Mouse (Mus musculus) inflammation-experienced regulatory T-cells, adult 6 months (primary cell): ENCODE measurements around the gene Cbx8. TPM values are rescaled to one million over a fixed set of nuclear protein-coding genes. Genes with fewer than 3 reads are reported as not detected.
A peak's percentile ranks its signal among the peaks of the same experiment; 100 is the strongest.

Experiments
- ATAC-seq: one replicate; pipeline ENCODE4 v1.8.0; 2017
- polyA plus RNA-seq, 3 experiments: library from polyadenylated mRNA; unstranded; fragments of 100-300 nt; shearing (Covaris generic); gene quantifications; one replicate each; pipeline ENCODE4 v1.2.1; 2017

Gene Cbx8
- polyA plus RNA-seq, 3 experiments from 2014 or later, result 6.5 to 7.6 (median 7.5) TPM

DNA sequence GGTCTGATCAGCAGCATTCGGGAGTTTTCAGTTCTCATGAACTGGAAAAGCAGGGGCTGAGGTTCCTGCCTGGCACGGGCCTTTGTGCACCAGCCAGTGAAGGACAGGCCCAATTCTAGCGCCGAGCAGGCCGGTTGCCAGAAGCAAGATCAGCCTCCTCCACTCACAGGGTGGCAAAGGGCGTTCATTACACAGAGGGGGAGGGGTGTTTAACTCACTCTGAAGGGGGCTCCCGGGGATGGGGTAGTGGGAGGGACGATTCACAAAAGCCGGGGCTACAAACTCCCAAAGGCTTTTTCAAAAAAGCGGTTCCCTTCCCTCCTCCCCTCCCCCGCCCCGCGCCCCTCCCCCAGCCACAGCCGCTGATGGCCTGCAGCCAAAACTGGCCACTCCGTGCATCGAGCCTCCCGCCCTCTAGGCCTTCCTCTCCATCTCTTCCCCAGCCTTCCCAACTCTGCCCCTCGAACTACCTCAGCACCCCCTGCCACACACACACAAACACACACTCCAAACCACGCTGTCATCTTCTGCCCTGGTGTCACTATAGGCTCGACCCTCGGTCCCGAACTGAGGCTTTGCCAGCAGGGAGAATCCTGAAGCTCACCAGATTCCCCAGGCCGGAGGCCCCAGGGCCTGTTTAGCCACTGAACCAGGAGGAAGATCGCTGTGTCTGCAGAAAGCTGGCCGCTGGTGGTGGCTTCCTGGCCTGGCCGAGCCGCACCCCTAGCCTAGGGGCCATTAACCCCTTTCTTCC, 38.1 kb upstream of the Cbx8 start:
- ATAC-seq, result no peak

DNA sequence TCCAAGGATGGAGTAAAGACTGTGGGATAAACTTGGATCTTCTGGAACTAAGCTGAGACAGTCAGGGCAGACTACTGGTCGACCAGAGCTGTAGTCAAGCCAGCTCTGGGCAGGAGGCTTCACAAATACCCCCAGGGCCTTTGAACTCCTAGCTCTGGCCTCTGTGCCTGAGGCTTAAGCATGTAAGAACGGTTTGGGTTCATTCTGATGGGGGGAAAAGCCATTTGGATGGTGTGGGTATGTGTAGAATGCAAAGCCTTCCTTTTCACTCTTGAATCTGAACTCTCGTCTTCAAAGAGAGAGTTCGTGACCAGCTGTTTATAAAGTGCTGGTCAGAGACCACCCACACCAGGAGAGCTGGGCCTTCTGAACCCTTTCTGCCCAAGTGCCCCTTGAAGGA, 37.0 kb upstream of the Cbx8 start:
- ATAC-seq, result no peak

DNA sequence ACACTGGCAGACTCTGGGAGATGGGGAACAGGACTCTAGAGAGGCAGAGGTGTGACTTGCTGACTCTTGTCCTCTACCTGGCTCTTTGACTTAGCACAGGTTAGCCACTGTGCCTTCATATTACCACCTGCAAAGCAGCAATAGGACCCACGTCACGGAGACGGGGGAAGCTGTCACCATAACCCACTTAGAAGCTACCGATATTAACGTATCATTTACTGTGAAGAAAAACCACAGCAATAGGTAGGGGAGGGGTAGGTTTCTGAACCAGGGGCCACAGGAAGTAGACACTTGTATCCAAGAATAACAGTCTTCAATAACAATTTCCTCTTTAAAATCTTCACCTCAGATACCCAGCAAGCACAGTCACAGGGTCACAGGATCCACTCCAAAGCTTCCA, 35.0 kb upstream of the Cbx8 start:
- ATAC-seq, result peak; percentile 95

DNA sequence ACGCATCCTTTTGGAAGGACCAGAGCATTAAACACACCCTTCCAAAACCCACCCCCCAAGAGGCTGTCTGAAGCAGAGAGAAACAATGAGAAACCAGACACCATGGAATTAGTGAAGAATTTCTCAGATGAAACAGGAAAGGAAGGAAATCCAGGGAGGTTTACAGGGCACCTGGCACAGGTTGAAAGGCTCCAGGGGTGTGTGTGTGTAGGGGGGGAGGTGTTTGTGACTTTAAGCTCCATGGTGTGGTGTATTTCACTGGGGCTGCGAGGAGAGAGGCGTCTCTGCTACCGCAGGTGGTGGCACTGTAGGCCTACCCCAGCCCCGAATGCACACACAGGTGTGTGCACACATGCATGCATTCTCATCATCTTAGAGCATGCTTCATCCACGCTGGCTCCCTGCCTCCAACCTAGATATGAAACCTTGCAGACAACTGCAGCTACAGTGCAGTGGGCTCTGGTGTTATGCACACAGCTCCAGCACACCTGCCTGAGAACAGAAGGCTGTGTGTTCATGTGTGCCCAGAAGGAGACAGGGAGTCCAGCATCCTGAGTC, 33.2 kb upstream of the Cbx8 start:
- no peak for ATAC-seq

DNA sequence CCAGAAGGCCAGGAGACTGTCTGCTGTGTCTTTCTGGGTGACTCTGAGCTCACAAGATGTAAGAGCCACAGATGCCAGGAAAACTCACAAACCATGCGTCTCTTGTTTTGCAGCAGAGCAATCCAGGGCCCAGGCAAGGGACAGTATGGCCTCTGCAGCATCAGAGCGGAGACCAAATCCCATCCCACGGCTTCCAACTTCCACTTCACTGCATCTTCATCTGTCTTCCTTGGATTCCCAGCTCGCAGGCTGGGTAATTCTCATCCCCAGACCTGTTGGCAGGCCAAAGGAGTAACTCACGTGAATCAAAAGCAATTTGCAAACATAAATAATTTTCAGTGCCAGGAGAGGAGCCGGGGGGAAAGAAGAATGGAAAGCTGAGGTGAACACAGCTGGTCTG, 32.2 kb upstream of the Cbx8 start:
- no peak for ATAC-seq

DNA sequence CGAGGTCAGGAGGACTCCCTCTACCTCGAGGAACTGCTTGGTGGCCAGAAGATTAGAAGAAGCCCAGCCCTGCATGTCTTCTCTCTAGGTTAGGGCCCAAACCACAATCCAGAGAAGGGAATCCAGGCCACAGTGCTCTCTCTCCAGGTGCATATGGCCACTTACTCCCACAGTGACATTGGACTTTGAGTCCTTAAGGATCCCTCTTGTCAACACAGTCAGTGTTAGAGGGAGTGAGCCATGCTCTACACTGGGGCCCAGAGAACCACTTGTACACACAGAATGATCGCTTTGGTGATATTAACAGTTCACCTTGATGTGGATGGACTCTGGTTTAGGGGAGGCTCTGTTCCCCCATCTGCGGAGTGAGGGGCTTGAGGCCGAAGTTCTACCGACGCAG, 31.5 kb upstream of the Cbx8 start:
- no peak for ATAC-seq

DNA sequence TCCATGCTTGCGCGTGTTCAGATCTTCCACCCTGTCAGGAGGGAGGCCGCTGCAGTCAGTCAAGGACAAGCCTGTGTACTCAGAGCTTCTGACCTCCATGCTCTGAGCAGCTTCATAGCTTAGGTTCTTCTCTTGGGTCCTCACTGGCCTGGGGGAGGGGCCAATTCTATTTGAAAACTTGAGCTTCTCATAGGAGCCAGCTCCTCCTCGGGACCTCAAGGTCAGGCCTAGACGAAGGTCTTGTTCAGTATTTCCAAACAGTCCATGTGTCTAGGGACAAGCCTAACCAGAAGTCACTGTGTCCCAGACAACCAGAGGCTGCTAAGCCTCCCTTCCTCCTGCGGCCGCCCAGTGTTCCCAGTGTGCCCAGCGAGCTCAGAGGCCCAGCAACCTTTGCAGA, 26.1 kb upstream of the Cbx8 start:
- no peak for ATAC-seq

DNA sequence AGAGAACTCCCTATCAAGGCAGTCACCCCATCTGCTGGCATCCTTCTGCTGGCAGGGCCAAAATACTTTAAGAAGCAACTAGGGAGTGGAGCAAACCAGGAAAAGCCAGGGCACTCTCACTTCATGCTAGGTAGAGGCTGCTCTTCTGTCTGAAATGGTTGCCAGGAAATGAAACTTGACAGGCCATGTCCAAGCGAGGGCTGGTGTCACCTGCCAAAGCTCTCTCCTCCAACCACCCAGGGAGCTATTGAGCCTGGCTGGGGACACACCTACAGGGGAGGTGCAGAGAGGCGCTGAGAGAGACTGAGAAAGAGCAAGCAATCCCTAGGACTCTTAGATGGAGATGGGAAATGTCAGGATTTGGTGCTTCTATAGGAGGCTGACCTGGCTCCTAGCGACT, 18.5 kb upstream of the Cbx8 start:
- ATAC-seq, result no peak

DNA sequence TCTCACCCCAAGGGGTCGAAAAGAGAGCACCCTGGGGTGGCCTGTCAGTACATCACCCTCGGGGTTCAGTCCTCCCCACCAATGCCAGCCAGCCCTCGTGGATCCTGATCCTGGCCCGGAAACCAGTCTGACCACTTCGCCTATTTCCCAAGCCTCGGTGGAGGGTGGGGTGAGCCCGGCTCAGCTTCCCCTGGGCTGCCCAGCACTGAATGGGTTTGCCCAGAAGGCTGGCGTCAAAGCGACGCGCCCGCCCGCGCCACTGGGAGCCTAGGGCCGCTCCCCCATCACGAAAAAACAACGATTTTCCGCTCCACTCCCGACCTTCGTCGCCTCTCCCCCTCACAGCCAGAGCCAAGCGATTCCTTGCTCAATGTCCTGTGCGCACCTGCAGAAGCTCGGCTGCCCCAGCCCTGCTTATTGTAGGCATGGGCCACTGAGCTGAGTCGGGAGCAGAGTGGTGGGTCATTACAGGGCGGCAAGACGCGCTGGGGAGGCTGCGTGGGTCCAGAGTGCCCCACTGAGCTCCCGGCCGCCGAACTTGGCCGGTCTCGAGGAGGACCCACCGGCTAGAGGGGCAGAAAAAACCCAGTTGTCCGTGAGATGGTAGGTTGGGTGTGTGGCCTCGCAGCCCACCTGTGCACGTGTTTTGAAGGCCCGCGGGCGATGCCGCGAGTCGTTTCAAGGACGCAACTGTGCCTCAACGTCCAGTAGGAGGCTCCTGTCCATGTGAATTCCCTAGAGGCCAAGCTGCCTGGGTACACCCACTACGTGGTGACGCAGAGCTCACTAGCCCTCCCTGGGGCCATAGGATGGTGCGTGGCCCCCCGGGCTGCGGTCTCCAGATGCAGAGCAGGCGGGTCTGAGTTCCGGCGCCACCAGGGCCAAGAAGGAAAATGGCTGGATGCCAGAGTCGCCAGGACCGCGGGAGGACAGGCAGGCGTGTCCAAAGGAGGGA, 17.5 kb upstream of the Cbx8 start:
- ATAC-seq, result no peak

DNA sequence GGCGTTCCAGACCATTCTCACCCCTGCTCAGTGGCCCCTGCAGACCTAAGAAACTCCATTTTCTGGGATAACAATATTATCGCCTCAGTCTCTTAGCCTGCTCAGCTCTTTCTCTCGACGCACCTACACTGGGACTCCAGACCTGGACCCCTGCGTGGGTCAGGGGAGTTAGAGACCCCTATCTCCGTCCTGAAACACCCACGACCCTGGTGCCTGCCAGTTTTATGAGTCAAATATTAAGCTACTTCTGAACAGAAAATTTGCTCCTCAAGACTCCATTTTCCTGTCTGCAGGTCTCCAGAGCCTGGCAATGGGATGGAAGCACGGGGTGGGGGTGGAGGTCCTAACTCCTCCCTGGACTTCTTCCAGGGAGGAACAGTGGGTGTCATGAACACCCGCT, 16.5 kb upstream of the Cbx8 start:
- no peak for ATAC-seq

DNA sequence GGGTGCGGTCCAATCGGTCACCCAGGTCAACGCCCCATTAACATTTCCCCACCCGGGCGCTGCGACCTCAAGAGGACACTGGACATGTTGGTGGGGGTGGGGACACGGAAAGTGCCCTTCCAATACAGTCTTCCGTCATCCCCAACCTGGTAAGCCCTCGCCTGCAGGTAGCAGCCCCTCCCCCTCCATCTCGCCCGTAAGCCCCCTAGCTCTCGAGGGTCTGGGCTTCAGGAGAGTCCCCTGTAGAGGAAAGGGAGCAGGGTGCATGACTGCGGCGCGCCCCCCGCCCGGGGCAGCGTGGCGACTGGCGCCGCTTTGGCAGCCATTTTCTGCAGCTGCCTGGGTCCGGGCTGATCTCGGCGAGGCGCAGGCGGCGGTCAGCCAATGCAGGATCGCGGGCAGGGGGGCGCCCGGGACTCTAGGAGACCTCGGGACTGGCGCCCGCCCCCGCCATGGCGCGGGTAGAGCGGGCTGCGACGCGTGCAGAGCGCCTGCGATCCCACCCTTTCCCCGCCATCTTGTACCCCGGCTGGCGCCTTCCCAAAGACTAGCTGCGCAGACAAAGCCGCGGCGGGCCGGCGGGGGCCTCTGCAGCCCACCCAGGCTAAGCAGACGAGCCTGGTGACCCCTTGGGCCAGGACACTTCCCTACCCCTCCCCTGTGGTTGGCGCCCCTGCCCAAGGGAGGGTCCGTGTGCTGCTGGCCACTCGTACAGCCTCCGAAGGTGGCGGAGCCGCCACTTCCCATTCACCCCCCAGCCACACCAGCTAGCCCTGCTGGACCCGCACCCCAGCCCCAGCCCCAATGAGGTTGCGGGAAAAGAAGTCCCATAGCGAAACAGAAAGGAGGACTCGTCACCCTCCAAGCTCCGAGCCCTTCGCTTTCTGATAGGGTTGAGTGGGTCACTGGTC, 15.8 kb upstream of the Cbx8 start:
- ATAC-seq, result peak; percentile 23

DNA sequence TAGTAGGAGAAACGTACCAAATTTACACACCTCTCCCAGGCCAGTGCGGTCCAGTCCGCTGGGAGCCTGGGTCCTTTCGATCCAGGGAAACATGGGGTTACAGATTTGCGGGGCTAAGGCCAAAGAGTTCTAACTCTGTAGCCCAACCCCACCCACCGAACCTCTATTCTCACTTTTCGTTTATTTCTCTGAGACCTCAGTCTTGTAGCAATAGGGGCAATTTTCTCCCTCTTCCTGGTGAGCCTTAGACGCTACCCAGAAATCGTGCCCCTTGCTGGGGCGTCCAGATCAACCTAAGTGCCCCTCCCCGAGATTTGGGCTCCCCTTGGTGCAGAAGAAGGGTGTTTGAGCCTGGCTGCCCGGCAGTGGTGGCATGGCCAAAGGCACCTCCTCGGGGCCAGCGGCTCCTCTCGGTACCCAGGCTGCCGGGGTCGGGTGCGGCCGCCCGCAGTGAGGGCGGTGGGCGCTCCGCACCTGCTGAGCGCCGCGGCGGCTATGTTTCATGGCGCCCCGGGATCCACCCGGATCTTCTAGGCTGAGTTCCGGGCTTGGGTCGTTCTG, 14.9 kb upstream of the Cbx8 start:
- no peak for ATAC-seq

DNA sequence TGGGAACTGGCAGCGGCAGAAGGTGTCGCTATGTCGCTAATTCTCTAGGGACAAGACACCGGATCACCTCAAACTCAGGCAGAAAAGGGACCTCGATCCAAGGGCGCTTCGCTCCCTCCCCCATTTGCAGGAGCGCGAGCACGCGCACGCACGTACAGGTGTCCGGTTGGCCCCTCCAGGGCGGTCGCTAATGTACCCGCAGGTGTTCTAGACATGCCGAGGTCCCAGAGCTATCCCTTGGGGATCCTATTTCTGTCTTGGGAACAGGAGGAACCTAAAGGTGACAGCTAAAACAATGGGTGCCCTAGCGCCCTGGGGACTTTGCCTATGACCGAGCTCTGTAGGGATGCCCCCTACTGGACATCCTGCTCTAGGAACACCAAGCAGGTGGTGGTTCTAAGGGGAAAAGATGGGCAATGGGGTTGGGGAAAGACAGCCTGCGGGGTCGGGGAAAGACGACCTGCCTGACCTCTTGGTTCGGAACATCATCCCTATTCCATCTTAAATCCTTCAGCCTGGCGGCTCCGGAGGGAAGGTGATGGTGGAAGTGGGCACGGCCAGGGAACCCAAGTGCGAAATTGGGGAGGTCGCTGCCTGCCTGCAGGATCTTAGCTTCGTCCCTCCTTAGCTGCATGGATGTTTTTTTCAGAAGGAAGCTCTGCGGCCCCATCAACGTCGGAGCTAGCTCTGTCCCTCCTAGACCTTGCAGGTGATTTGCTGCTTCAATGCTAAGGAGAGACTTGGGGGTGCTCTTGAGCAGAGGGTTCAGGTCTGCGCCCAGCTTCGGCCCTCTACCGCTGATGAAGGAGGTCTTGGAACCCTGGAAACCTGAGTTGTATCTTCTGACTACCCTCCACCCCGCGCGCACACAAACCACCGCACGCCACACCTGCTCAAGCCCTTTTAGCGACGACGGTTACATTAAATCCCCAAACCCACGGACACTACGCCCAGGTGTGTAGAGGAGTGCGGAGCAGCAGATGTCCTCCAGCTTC, 13.9 kb upstream of the Cbx8 start:
- no peak for ATAC-seq

DNA sequence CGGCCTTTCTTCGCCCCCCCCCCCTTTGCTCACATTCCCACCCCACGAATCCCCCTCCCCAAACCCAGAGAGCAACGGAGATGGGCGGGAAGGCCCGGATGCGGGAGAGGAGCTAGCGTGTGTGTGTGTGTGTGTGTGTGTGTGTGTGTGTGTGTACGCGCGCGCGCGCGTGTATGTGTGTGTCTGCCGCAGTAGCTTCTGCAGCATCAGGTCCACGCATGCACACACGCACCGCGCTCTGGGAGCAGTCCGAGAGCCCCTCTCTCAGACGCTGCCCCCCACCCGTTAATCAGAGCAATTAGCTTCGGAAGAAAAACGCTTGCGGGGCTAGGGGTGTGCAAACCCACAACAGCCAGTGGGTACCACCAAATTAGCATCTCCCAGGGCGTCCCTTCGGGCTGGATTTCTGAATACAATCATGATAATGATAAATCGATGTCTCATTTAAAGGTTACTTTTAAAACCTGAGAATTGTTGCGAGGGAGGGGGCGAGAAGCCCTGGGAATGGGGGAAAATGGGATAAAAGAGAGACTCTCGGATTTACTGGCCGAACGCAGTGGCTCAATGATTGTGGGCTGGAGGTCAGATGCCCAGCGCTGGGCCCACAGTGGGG, 13.1 kb upstream of the Cbx8 start:
- no peak for ATAC-seq

DNA sequence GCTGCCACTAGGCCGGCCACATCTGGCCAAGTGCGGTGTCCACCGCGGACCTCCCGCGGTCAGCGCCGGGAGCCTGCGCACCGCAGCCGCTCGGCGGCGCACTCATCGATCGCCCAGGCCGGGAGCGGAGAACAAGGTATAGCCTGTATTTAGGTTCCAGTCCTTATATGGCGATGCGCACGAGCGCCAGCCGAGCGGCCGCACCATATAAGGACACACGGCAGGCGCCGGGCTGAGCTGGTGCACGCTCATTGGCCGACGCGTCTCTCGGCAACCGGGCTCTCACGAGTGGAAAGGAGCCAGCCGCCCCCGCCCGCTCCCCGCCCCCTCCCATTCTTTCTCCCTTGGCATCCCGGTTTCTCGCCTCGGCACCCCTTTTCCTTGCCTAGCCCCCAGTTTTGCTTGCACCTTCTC, 12.5 kb upstream of the Cbx8 start:
- peak; percentile 86 for ATAC-seq

DNA sequence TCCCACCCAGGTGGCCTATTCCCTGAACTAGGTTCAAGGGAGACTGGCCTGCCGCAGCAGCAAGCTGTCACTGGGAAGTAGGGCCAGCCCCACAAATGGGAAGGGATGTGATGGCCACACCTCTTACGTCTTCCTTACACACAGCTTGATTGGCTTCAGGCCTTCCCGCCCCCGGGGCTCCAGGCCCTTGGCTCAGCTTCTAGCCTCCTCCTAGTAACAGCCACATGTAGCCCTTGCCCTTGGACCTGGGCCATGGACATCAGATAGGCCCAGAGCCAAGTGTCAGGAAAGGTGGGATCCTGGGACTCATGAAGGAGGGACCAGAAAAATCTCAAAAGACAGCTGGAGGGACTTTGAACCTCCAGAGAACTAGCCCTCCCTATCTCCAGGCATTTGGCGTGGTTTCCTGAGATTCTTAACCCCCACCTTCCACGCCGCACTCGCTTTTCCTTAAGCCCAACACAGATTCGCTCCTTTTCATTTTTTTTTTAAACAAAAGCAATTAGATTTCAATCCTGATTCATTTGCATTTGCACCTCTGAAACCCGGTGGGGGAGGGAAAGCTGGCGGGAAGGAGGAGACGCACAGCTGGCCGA, 12.0 kb upstream of the Cbx8 start:
- ATAC-seq, result no peak

DNA sequence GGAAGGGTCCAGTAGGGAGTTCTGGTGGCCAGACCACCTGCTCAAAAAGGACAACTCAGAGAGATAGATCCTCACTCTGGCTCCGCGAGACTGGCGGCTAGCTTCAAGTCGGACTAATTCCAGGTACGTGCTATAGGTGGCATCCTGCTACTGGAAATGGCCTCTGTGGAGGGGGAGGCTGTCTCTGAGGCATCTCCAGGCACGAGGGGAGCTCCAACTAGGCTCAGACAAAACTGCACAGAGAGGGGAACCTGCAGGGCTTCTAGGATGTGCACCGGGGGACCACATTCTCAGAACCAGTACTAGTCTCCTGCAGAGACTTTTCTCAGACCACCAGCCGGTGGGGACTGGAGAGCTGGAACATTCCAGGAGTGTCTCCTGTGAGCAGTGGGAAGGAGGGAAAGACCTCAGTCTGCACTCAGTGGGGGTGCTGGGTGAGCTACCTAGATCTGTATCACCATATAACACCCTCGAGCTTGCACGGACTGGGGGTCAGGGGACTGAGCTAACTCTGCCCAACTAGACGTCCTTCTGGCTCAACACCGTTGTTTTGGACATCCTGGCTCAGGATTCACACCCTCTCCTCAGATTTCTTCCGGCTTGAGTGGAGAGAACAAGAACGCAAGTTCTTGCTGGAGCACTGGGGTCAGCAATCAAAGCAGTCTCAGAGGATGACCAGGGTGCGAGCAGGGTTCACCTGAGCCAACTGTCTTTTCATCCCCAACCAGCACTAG, 11.3 kb upstream of the Cbx8 start:
- peak; percentile 19 for ATAC-seq

DNA sequence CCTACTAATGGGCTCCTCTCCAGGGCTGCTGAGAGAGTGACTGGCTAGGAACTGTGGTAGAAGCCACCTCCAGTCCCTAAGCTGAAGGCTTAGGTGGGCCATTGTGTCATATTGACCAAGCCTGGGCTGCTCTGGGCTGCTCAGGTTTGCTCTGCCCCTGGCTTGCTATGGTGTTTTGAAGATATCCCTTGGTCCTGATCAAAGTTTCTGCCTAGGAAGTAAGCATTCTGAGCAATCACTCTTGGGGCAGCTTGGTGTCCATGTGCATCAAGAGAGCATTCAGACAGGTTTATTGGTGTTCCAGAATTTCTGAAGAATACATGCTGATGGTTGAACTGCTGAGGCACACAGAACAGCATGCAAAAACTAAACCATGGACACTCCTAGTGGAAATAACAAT, 10.7 kb upstream of the Cbx8 start:
- ATAC-seq, result no peak

DNA sequence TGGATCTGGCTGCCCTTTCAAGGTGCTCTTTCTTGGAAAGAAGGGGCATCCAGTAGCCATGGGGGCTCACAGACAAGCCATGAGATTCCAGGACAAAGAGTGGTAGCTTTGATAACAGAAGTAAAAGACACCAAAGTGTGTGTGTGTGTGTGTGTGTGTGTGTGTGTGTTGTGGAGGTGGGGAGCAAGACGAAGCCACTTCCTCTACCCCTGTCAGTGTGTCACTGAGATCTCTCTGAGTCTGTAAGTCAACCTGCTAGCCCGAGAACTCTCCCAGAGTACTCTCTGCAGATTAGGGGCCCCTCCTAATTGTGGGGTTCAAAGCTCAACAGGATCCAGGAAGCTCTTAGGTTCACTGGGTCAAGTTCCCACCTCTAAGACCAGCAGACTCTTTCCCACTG, 9.6 kb upstream of the Cbx8 start:
- ATAC-seq, result peak; percentile 25
